Mouse (Mus musculus): ENCODE results near the gene Cdkl5.

- TF ChIP-seq CTCF (IDR thresholded peaks at IDR 0.05; ENCODE audit: extremely low read depth, insufficient read depth, insufficient read length, insufficient replicate concordance) (no peak), POLR2A (IDR thresholded peaks at IDR 0.05; ENCODE audit: low read depth, low read length) (no peak)
Measured at GRCm38 (mm10) chrX:160892077-160892476, 102.4 kb downstream of the Cdkl5 start.
